ENCODE assay signal across 9 mouse cellular contexts in the genomic region with DNA sequence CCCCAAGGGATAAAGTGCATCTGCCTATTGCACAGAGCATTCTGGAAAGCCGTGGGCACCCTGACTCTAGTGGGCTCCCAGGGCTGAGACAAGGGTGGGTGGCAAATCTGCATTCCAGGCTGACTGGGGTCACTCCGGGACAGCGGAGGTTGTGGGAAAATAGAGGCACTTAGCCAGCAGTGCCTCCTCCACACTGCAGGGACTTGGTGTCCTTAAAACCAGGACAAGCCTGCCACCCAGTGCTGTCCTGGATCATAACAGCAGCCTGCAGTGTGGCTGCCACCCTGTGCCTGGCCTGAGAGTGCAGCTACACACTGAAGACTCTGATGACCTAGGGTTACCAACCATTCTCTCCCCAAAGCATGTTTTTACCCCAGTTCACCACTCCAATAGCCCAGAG. TPM values are rescaled to one million over a fixed set of nuclear protein-coding genes. Genes with fewer than 3 reads are reported as not detected.
DNase-seq lines count a peak whose midpoint lies in the region; ATAC-seq and TF ChIP-seq lines count a peak whose summit lies in the region.
"Had no signal": no experiment of that assay in that cellular context is flagged by ENCODE, and none has a peak within 500 bp of the region (broad histone marks: within the 10 kb centered on the region; RNA-seq: fewer than 3 reads in every experiment).

No protein-coding gene starts in this region.

- H3K36me3 ChIP-seq in kidney, adult 2 months (ENCODE audit: control insufficient read depth, insufficient read depth, low read length): no peaks in the 10 kb centered on the region
- no peaks in the 10 kb centered on the region for H3K36me3 ChIP-seq in neural tube, embryonic 15.5 days

- no peak overlapping the region for H3K4me2 ChIP-seq in neural tube, embryonic 15.5 days

- H3K27me3 ChIP-seq in kidney, adult 2 months (replicated peaks; ENCODE audit: control insufficient read depth, insufficient read depth, low read length): no peaks in the 10 kb centered on the region
- H3K27me3 ChIP-seq in neural tube, embryonic 15.5 days (replicated peaks): no peaks in the 10 kb centered on the region; the same call in 1 of the 2 replicates

- 16% methylated on average over 3 of the region's 3 CpGs for WGBS in kidney, adult 2 months
- WGBS in neural tube, embryonic 15.5 days: 49% methylated on average over 3 of the region's 3 CpGs

- H3K27ac ChIP-seq in kidney, adult 2 months (ENCODE audit: insufficient read depth, low read depth, low read length): no peak overlapping the region
- H3K27ac ChIP-seq in neural tube, embryonic 15.5 days (replicated peaks): no peak overlapping the region

- no peaks in the 10 kb centered on the region for H3K4me1 ChIP-seq in kidney, adult 2 months (ENCODE audit: control insufficient read depth, insufficient read depth, low read length)
- H3K4me1 ChIP-seq in neural tube, embryonic 15.5 days: peaks cover 4% of the 10 kb centered on the region; the same call in 1 of the 2 replicates

- no peak for TF ChIP-seq POLR2A in kidney, adult 2 months (IDR thresholded peaks at IDR 0.05; ENCODE audit: low read depth, low read length)

- TF ChIP-seq CTCF in kidney, adult 2 months (conservative IDR thresholded peaks at IDR 0.05; ENCODE audit: insufficient read depth, insufficient read length, low read depth, low read length): peak; percentile 57

- DNase-seq in kidney, adult 2 months: peak; percentile 9
- no peak for DNase-seq in kidney, adult 8-10 months
- peak; percentile 67 to 71 for DNase-seq in adrenal gland, postnatal 36 days
- peak; percentile 72 to 89 for DNase-seq in frontal cortex, adult 2 months (ENCODE audit: extremely low spot score in 1 of 2, low spot score in 1 of 2)
- DNase-seq in layer of hippocampus, adult 8-10 months (ENCODE audit: low spot score in 2 of 2): peak; percentile 68 to 71
- no peak for DNase-seq in thymus, postnatal 0 days (ENCODE audit: low spot score)
- no peak for DNase-seq in yolk sac, embryonic 10.5 days (ENCODE audit: low spot score)

- ATAC-seq in neural tube, embryonic 15.5 days (ENCODE audit: low FRiP score): peak; percentile 83

- no peaks in the 10 kb centered on the region for H3K9me3 ChIP-seq in neural tube, embryonic 15.5 days (replicated peaks)

- H3K4me3 ChIP-seq in kidney, adult 2 months (ENCODE audit: insufficient read depth, low read depth, low read length): no peak overlapping the region
- H3K4me3 ChIP-seq in neural tube, embryonic 15.5 days (replicated peaks): no peak overlapping the region
- H3K4me3 ChIP-seq: myocyte had no signal

- H3K9ac ChIP-seq in neural tube, embryonic 15.5 days (replicated peaks): no peak overlapping the region

RNA-seq across cellular contexts. Expression of a gene that starts 34.1 kb away (rescaled TPM):
- 0.84 TPM in 2 replicates for polyA plus RNA-seq in kidney, adult 2 months (2012; rRNA removed)
- total RNA-seq in adrenal gland, postnatal 36 days (2021): 1 to 10 TPM; 3.9 to 6.1 TPM
- 169 and 196 TPM in 2 replicates for polyA plus RNA-seq in frontal cortex, adult 2 months (2012; rRNA removed)
- 100 to 1,000 TPM; 288 to 357 (median 324) TPM for total RNA-seq in layer of hippocampus, adult 8-10 months (2022)
- 31.5 and 37.9 TPM in 2 replicates for polyA plus RNA-seq in neural tube, embryonic 15.5 days (2015; fragmentation: Nextera tagmentation; extraction: Ambion mirVana)
- polyA plus RNA-seq in thymus, postnatal 0 days (2015; fragmentation: Nextera tagmentation; extraction: Ambion mirVana): 0.10 and 0.21 TPM in 2 replicates
- polyA plus RNA-seq: myocyte had no signal

RNA-seq across cellular contexts. Expression of a gene that starts 54.5 kb away (rescaled TPM):
- polyA plus RNA-seq in kidney, adult 2 months (2012; rRNA removed): not detected in 2 replicates
- under 1 TPM in 1 of 2 experiments, not detected in 1; 0.13 TPM for total RNA-seq in adrenal gland, postnatal 36 days (2021)
- 276 and 320 TPM in 2 replicates for polyA plus RNA-seq in frontal cortex, adult 2 months (2012; rRNA removed)
- total RNA-seq in layer of hippocampus, adult 8-10 months (2022): 10 to 100 TPM; 75.8 to 95.3 (median 85.6) TPM
- polyA plus RNA-seq in neural tube, embryonic 15.5 days (2015; fragmentation: Nextera tagmentation; extraction: Ambion mirVana): 104 and 111 TPM in 2 replicates
- 0.04 and 0.09 TPM in 2 replicates for polyA plus RNA-seq in thymus, postnatal 0 days (2015; fragmentation: Nextera tagmentation; extraction: Ambion mirVana)
- polyA plus RNA-seq: myocyte had no signal

Comparison
In these comparisons a context has a peak if more than half of its experiments do, and no peak if none do; other contexts are left out.
1. DNase-seq: peak in kidney, adult 2 months (single experiment), adrenal gland, postnatal 36 days (2 of 2), frontal cortex, adult 2 months (2 of 2) and layer of hippocampus, adult 8-10 months (2 of 2); none in kidney, adult 8-10 months (0 of 2), thymus, postnatal 0 days (single experiment) and yolk sac, embryonic 10.5 days (single experiment).
2. RNA of a gene that starts 34.1 kb away (polyA plus RNA-seq): 169 to 196 TPM in frontal cortex, adult 2 months and 31.5 to 37.9 TPM in neural tube, embryonic 15.5 days; 0.84 TPM in kidney, adult 2 months and 0.10 to 0.21 TPM in thymus, postnatal 0 days; every median in the first group is over 10 times any median in the second.
3. RNA of a gene that starts 54.5 kb away (polyA plus RNA-seq): 276 to 320 TPM in frontal cortex, adult 2 months and 104 to 111 TPM in neural tube, embryonic 15.5 days; 0.04 to 0.09 TPM in thymus, postnatal 0 days and not detected in kidney, adult 2 months; every median in the first group is over 10 times any median in the second.